Mouse (Mus musculus): ENCODE measurements around the gene Gm853.

DNA sequence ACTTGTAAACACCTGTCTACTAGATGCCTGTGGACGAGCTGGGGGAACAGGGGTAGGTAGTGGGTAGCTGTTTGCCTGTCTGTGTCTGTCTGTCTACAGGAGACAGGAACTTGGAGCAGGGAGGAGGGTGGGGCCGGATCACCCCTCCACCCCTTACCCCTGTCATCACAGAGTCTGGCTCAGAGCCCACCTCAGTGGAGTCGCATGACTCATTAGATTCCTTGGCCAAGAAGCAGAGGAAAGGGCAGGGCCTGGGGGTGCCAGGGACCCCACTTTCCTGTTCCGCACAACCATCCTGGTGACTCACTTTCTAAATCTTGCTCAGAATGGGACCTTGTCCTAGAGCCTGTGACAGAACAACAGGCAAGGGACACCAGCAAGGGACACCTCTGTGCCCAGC is 45.1 kb downstream of the Gm853 start:
- TF ChIP-seq POLR2A (IDR thresholded peaks at IDR 0.05; ENCODE audit: extremely low read depth, insufficient read depth, low read length), result no peak
- no peak for TF ChIP-seq CTCF (IDR thresholded peaks at IDR 0.05; ENCODE audit: extremely low read depth, insufficient read depth, low read length)
